Mouse (Mus musculus): Measurements from ENCODE around the gene Arhgap6. TPM values are rescaled to one million over a fixed set of nuclear protein-coding genes. Genes with fewer than 3 reads are reported as not detected.

Gene Arhgap6
- polyA plus RNA-seq, 1 experiment from 2014 or later, result 0.82 TPM

GRCm38 (mm10) chrX:169081609-169082008 is 286.7 kb downstream of the Arhgap6 start:
- H3K36me3 ChIP-seq, result no peaks in the 10 kb centered on the region
- H3K4me1 ChIP-seq (replicated peaks), result no peaks in the 10 kb centered on the region
- H3K4me3 ChIP-seq (replicated peaks), result no peak overlapping the region
- H3K9me3 ChIP-seq, result no peaks in the 10 kb centered on the region
- WGBS, result 93% methylated on average over 3 of the region's 3 CpGs
- ATAC-seq, result no peak
- no peak overlapping the region for H3K4me2 ChIP-seq (replicated peaks)
- H3K9ac ChIP-seq (replicated peaks), result no peak overlapping the region
- peaks cover 10% of the 10 kb centered on the region; the same call in 1 of the 2 replicates for H3K27me3 ChIP-seq
- no peak overlapping the region for H3K27ac ChIP-seq

- 17% methylated on average over 5 of the region's 5 CpGs for WGBS
- H3K4me2 ChIP-seq (replicated peaks), result no peak overlapping the region
- H3K4me1 ChIP-seq (replicated peaks), result no peaks in the 10 kb centered on the region
- no peak overlapping the region for H3K27ac ChIP-seq
- no peak overlapping the region for H3K9ac ChIP-seq (replicated peaks)
- no peaks in the 10 kb centered on the region for H3K36me3 ChIP-seq
- H3K9me3 ChIP-seq, result no peaks in the 10 kb centered on the region
- ATAC-seq, result no peak
- peaks cover 25% of the 10 kb centered on the region for H3K27me3 ChIP-seq
- H3K4me3 ChIP-seq (replicated peaks), result no peak overlapping the region
Measured at GRCm38 (mm10) chrX:169085871-169086270, 291.0 kb downstream of the Arhgap6 start.

- Histone ChIP-seq H3K4me1 (replicated peaks) (no peaks in the 10 kb centered on the region), H3K9me3 (no peaks in the 10 kb centered on the region), H3K9ac (replicated peaks) (no peak overlapping the region), H3K27me3 (peaks cover 38% of the 10 kb centered on the region), H3K4me3 (replicated peaks) (no peak overlapping the region), H3K27ac (no peak overlapping the region), H3K4me2 (replicated peaks) (no peak overlapping the region), H3K36me3 (no peaks in the 10 kb centered on the region)
- no peak for ATAC-seq
- 82% methylated on average over 2 of the region's 2 CpGs for whole genome bisulfite sequencing
Measured at GRCm38 (mm10) chrX:169089221-169089620, 294.3 kb downstream of the Arhgap6 start.

- Histone ChIP-seq H3K4me2 (replicated peaks) (no peak overlapping the region), H3K36me3 (no peaks in the 10 kb centered on the region), H3K4me1 (replicated peaks) (no peaks in the 10 kb centered on the region), H3K4me3 (replicated peaks) (no peak overlapping the region), H3K27ac (no peak overlapping the region), H3K9ac (replicated peaks) (no peak overlapping the region), H3K9me3 (no peaks in the 10 kb centered on the region), H3K27me3 (peaks cover 37% of the 10 kb centered on the region; the same call in 1 of the 2 replicates)
- 79% methylated on average over 2 of the region's 2 CpGs for WGBS
- ATAC-seq, result no peak
Measured at GRCm38 (mm10) chrX:169094601-169095000, 299.7 kb downstream of the Arhgap6 start.

- Histone ChIP-seq H3K9me3 (no peaks in the 10 kb centered on the region), H3K4me1 (replicated peaks) (no peaks in the 10 kb centered on the region), H3K4me2 (replicated peaks) (no peak overlapping the region), H3K4me3 (replicated peaks) (no peak overlapping the region), H3K27me3 (peaks cover 34% of the 10 kb centered on the region; the same call in 1 of the 2 replicates), H3K27ac (no peak overlapping the region), H3K36me3 (no peaks in the 10 kb centered on the region), H3K9ac (replicated peaks) (no peak overlapping the region)
- ATAC-seq, result no peak
Measured at GRCm38 (mm10) chrX:169095584-169095983, 300.7 kb downstream of the Arhgap6 start.

GRCm38 (mm10) chrX:169102665-169103064 is 307.8 kb downstream of the Arhgap6 start:
- WGBS, result 83% methylated on average over 1 of the region's 1 CpGs
- Histone ChIP-seq H3K36me3 (no peaks in the 10 kb centered on the region), H3K27me3 (peaks cover 34% of the 10 kb centered on the region; the same call in 1 of the 2 replicates), H3K9me3 (no peaks in the 10 kb centered on the region), H3K9ac (replicated peaks) (no peak overlapping the region), H3K4me1 (replicated peaks) (no peaks in the 10 kb centered on the region), H3K4me3 (replicated peaks) (no peak overlapping the region), H3K4me2 (replicated peaks) (no peak overlapping the region), H3K27ac (no peak overlapping the region)
- ATAC-seq, result no peak

- Histone ChIP-seq H3K9ac (replicated peaks) (no peak overlapping the region), H3K36me3 (no peaks in the 10 kb centered on the region), H3K27me3 (peaks cover 35% of the 10 kb centered on the region; the same call in 1 of the 2 replicates), H3K9me3 (no peaks in the 10 kb centered on the region), H3K4me3 (replicated peaks) (no peak overlapping the region), H3K4me2 (replicated peaks) (no peak overlapping the region), H3K27ac (no peak overlapping the region), H3K4me1 (replicated peaks) (no peaks in the 10 kb centered on the region)
- 78% methylated on average over 4 of the region's 4 CpGs for WGBS
- ATAC-seq, result no peak
Measured at GRCm38 (mm10) chrX:169106048-169106622, 311.2 kb downstream of the Arhgap6 start.

- Histone ChIP-seq H3K4me1 (replicated peaks) (no peaks in the 10 kb centered on the region), H3K4me3 (replicated peaks) (no peak overlapping the region), H3K9ac (replicated peaks) (no peak overlapping the region), H3K27me3 (peaks cover 33% of the 10 kb centered on the region; the same call in 1 of the 2 replicates), H3K4me2 (replicated peaks) (no peak overlapping the region), H3K36me3 (no peaks in the 10 kb centered on the region), H3K27ac (no peak overlapping the region), H3K9me3 (no peaks in the 10 kb centered on the region)
- ATAC-seq, result no peak
- WGBS, result 85% methylated on average over 2 of the region's 2 CpGs
Measured at GRCm38 (mm10) chrX:169107372-169107771, 312.5 kb downstream of the Arhgap6 start.

GRCm38 (mm10) chrX:169110031-169110430 is 315.1 kb downstream of the Arhgap6 start:
- Histone ChIP-seq H3K4me1 (replicated peaks) (no peaks in the 10 kb centered on the region), H3K4me2 (replicated peaks) (no peak overlapping the region), H3K4me3 (replicated peaks) (no peak overlapping the region), H3K27ac (no peak overlapping the region), H3K27me3 (peaks cover 27% of the 10 kb centered on the region; the same call in 1 of the 2 replicates), H3K36me3 (no peaks in the 10 kb centered on the region), H3K9me3 (no peaks in the 10 kb centered on the region), H3K9ac (replicated peaks) (no peak overlapping the region)
- no peak for ATAC-seq
- WGBS, result 89% methylated on average over 3 of the region's 3 CpGs

GRCm38 (mm10) chrX:169112662-169113061 is 317.8 kb downstream of the Arhgap6 start:
- no peak for ATAC-seq
- WGBS, result 70% methylated on average over 4 of the region's 4 CpGs
- Histone ChIP-seq H3K4me2 (replicated peaks) (no peak overlapping the region), H3K9me3 (no peaks in the 10 kb centered on the region), H3K4me3 (replicated peaks) (no peak overlapping the region), H3K27ac (no peak overlapping the region), H3K27me3 (peaks cover 14% of the 10 kb centered on the region; the same call in 1 of the 2 replicates), H3K36me3 (no peaks in the 10 kb centered on the region), H3K4me1 (replicated peaks) (no peaks in the 10 kb centered on the region), H3K9ac (replicated peaks) (no peak overlapping the region)

GRCm38 (mm10) chrX:169123115-169123772 is 328.3 kb downstream of the Arhgap6 start:
- no peaks in the 10 kb centered on the region for H3K36me3 ChIP-seq
- no peaks in the 10 kb centered on the region for H3K4me1 ChIP-seq (replicated peaks)
- H3K9me3 ChIP-seq, result no peaks in the 10 kb centered on the region
- H3K9ac ChIP-seq (replicated peaks), result no peak overlapping the region
- WGBS, result 90% methylated on average over 4 of the region's 4 CpGs
- ATAC-seq, result no peak
- H3K27ac ChIP-seq, result no peak overlapping the region
- no peak overlapping the region for H3K4me2 ChIP-seq (replicated peaks)
- no peak overlapping the region for H3K4me3 ChIP-seq (replicated peaks)
- no peaks in the 10 kb centered on the region for H3K27me3 ChIP-seq

GRCm38 (mm10) chrX:169123773-169124151 is 328.9 kb downstream of the Arhgap6 start:
- Histone ChIP-seq H3K27me3 (no peaks in the 10 kb centered on the region), H3K36me3 (no peaks in the 10 kb centered on the region), H3K27ac (no peak overlapping the region), H3K4me3 (replicated peaks) (no peak overlapping the region), H3K9ac (replicated peaks) (no peak overlapping the region), H3K4me1 (replicated peaks) (no peaks in the 10 kb centered on the region), H3K9me3 (no peaks in the 10 kb centered on the region), H3K4me2 (replicated peaks) (no peak overlapping the region)
- WGBS, result 94% methylated on average over 3 of the region's 3 CpGs
- ATAC-seq, result no peak

Measured in midbrain, embryonic 13.5 days (tissue).